Mouse (Mus musculus): ENCODE results near the gene Osbpl11.

GRCm38 (mm10) chr16:33262096-33262495 is 77.2 kb downstream of the Osbpl11 start:
- TF ChIP-seq CTCF (IDR thresholded peaks at IDR 0.05; ENCODE audit: extremely low read depth, insufficient read depth, low read length) (no peak), POLR2A (IDR thresholded peaks at IDR 0.05; ENCODE audit: extremely low read depth, insufficient read depth, low read length) (no peak)

Measured in cortical plate, adult 2 months (tissue).